Comparison of ENCODE assay signal across 10 mouse cellular contexts in genomic region chr2:153522270-153522669, GRCm38 (mm10). TPM values are rescaled to one million over a fixed set of nuclear protein-coding genes. Genes with fewer than 3 reads are reported as not detected.
DNase-seq lines count a peak whose midpoint lies in the region; ATAC-seq and TF ChIP-seq lines count a peak whose summit lies in the region.
"Had no signal": no experiment of that assay in that cellular context is flagged by ENCODE, and none has a peak within 500 bp of the region (broad histone marks: within the 10 kb centered on the region; RNA-seq: fewer than 3 reads in every experiment).

No protein-coding gene starts in this region.

- no peaks in the 10 kb centered on the region for H3K36me3 ChIP-seq in kidney, embryonic 14.5 days (ENCODE audit: control insufficient read depth, insufficient read depth, low read length)
- H3K36me3 ChIP-seq in embryonic facial prominence, embryonic 14.5 days (ENCODE audit: control insufficient read depth, insufficient read depth, low read length), result no peaks in the 10 kb centered on the region

- WGBS in kidney, embryonic 14.5 days, result 27% methylated on average over 4 of the region's 4 CpGs
- WGBS in embryonic facial prominence, embryonic 14.5 days, result 18% methylated on average over 4 of the region's 4 CpGs

- no peak overlapping the region for H3K27ac ChIP-seq in kidney, embryonic 14.5 days (ENCODE audit: low read depth, low read length)
- H3K27ac ChIP-seq in embryonic facial prominence, embryonic 14.5 days (replicated peaks; ENCODE audit: low read depth, low read length), result no peak overlapping the region

- H3K4me1 ChIP-seq in kidney, embryonic 14.5 days (ENCODE audit: control insufficient read depth, insufficient read depth, low read length), result peaks cover 29% of the 10 kb centered on the region
- peaks cover 14% of the 10 kb centered on the region for H3K4me1 ChIP-seq in embryonic facial prominence, embryonic 14.5 days (ENCODE audit: control insufficient read depth, insufficient read depth, low read length)

- ATAC-seq in kidney, embryonic 14.5 days (ENCODE audit: low FRiP score, low TSS enrichment), result peak; percentile 63
- peak; percentile 58; the same call in 1 of the 2 replicates for ATAC-seq in embryonic facial prominence, embryonic 14.5 days (ENCODE audit: low read depth)
- ATAC-seq: Patski had no signal

- TF ChIP-seq POLR2A in brain, embryonic 14.5 days (IDR thresholded peaks at IDR 0.05; ENCODE audit: borderline replicate concordance, extremely low read depth, insufficient read depth, insufficient read length, poor library complexity, severe bottlenecking), result no peak

- no peaks in the 10 kb centered on the region for H3K9me3 ChIP-seq in kidney, embryonic 14.5 days (ENCODE audit: control insufficient read depth, low read length)
- no peaks in the 10 kb centered on the region for H3K9me3 ChIP-seq in embryonic facial prominence, embryonic 14.5 days (ENCODE audit: control insufficient read depth, low read length)

- no peak overlapping the region for H3K4me3 ChIP-seq in kidney, embryonic 14.5 days (ENCODE audit: low read length)
- no peak overlapping the region for H3K4me3 ChIP-seq in embryonic facial prominence, embryonic 14.5 days (ENCODE audit: low read depth, low read length)

- DNase-seq in kidney, adult 9 months, result no peak
- peak; percentile 68 for DNase-seq in brain, embryonic 14.5 days (ENCODE audit: low read depth)
- DNase-seq in embryonic facial prominence, embryonic 14.5 days (ENCODE audit: low spot score), result peak; percentile 9
- peak; percentile 52 for DNase-seq in mesoderm, embryonic 11.5 days (ENCODE audit: low read depth, low spot score)
- no peak for DNase-seq in right cerebral cortex, adult 18-20 months
- no peak for DNase-seq in layer of hippocampus, adult 11-12 months (ENCODE audit: low spot score)
- DNase-seq: lung, adult 2 months had no signal

- TF ChIP-seq CTCF in brain, embryonic 14.5 days (IDR thresholded peaks at IDR 0.05; ENCODE audit: borderline replicate concordance, extremely low read depth, insufficient read depth, insufficient read length), result no peak

- H3K9ac ChIP-seq in kidney, embryonic 14.5 days (ENCODE audit: low read depth, low read length), result no peak overlapping the region
- H3K9ac ChIP-seq in embryonic facial prominence, embryonic 14.5 days (ENCODE audit: low read depth, low read length), result 0 out of 2 replicates have a peak overlapping the region, but pooled peaks have one; percentile 5

- H3K27me3 ChIP-seq in kidney, embryonic 14.5 days (ENCODE audit: control insufficient read depth, insufficient read depth, low read length), result no peaks in the 10 kb centered on the region; the same call in 1 of the 2 replicates
- peaks cover 9% of the 10 kb centered on the region for H3K27me3 ChIP-seq in embryonic facial prominence, embryonic 14.5 days (replicated peaks; ENCODE audit: control insufficient read depth, insufficient read depth, low read length)
- H3K27me3 ChIP-seq: Patski had no signal

- no peak overlapping the region for H3K4me2 ChIP-seq in kidney, embryonic 14.5 days (replicated peaks; ENCODE audit: low read depth, low read length)
- no peak overlapping the region for H3K4me2 ChIP-seq in embryonic facial prominence, embryonic 14.5 days (ENCODE audit: low read depth, low read length)

RNA-seq across cellular contexts. Expression of gene Nol4l, which starts 7.5 kb away (rescaled TPM):
- polyA plus RNA-seq in kidney, embryonic 14.5 days (2014; fragmentation: Nextera tagmentation; extraction: Ambion mirVana), result 10.5 and 17.1 TPM in 2 replicates
- 70.2 and 101 TPM in 2 replicates for polyA plus RNA-seq in brain, embryonic 14.5 days (2012; rRNA removed)
- 11.6 and 12.9 TPM in 2 replicates for polyA plus RNA-seq in embryonic facial prominence, embryonic 14.5 days (2014; fragmentation: Nextera tagmentation; extraction: Ambion mirVana)

RNA-seq across cellular contexts. Expression of gene 4930404H24Rik, which starts 29.7 kb away (rescaled TPM):
- not detected in 2 replicates for polyA plus RNA-seq in kidney, embryonic 14.5 days (2014; fragmentation: Nextera tagmentation; extraction: Ambion mirVana)
- polyA plus RNA-seq in brain, embryonic 14.5 days (2012; rRNA removed), result not detected in 2 replicates
- not detected in 2 replicates for polyA plus RNA-seq in embryonic facial prominence, embryonic 14.5 days (2014; fragmentation: Nextera tagmentation; extraction: Ambion mirVana)
- polyA plus RNA-seq: lung, adult 2 months; Patski; spleen, adult 2 months had no signal

Comparison
In these comparisons a context has a peak if more than half of its experiments do, and no peak if none do; other contexts are left out.
1. DNase-seq: peak in brain, embryonic 14.5 days (single experiment), embryonic facial prominence, embryonic 14.5 days (single experiment) and mesoderm, embryonic 11.5 days (single experiment); none in kidney, adult 9 months (single experiment), right cerebral cortex, adult 18-20 months (single experiment) and layer of hippocampus, adult 11-12 months (single experiment).